Mouse (Mus musculus) urinary bladder, postnatal 25 days (tissue): ENCODE results near the gene Asdurf.
"Not testable (repeated sequence)": the region's sequence is repeated elsewhere in the genome, so short reads cannot be mapped to it uniquely, and the experiment has no call there.

Experiments
- DNase-seq: peaks from one replicate; pipeline ENCODE4 v3.0.0; 2022; ENCODE audit warnings: low spot score

The Asdurf gene

GRCm38 (mm10) chr1:53352327-53353261, at the start of gene Asdurf, which contains the start of the genes Gm28551 and Asnsd1:
Asdurf (minus strand) TSS chr1:53352619.
Gm28551 (minus strand) TSS chr1:53352667.
Asnsd1 (minus strand) TSS chr1:53352752.
- DNase-seq, result peak; percentile 96

GRCm38 (mm10) chr1:53393936-53394760, 41.7 kb upstream of the Asdurf start:
- DNase-seq, result not testable (repeated sequence)

GRCm38 (mm10) chr1:53388762-53389161, 36.3 kb upstream of the Asdurf start:
- no peak for DNase-seq

GRCm38 (mm10) chr1:53384085-53384688, 31.8 kb upstream of the Asdurf start:
- DNase-seq, result no peak

- no peak for DNase-seq
These were observed 25.3 kb upstream of the Asdurf start for GRCm38 (mm10) chr1:53377731-53378130.

- DNase-seq, result not testable (repeated sequence)
These were observed 23.5 kb upstream of the Asdurf start for GRCm38 (mm10) chr1:53375965-53376364.

- no peak for DNase-seq
These were observed 6.6 kb upstream of the Asdurf start for GRCm38 (mm10) chr1:53358988-53359387.

GRCm38 (mm10) chr1:53341071-53341470, 11.3 kb downstream of the Asdurf start:
- DNase-seq, result no peak

- DNase-seq, result not testable (repeated sequence)
These were observed 15.0 kb downstream of the Asdurf start for GRCm38 (mm10) chr1:53337403-53337802.

GRCm38 (mm10) chr1:53335465-53335864, 17.0 kb downstream of the Asdurf start:
- no peak for DNase-seq

GRCm38 (mm10) chr1:53333527-53333926, 18.9 kb downstream of the Asdurf start:
- not testable (repeated sequence) for DNase-seq

GRCm38 (mm10) chr1:53324827-53325494, 27.5 kb downstream of the Asdurf start:
- no peak for DNase-seq

GRCm38 (mm10) chr1:53324277-53324676, 28.1 kb downstream of the Asdurf start:
- DNase-seq, result no peak

GRCm38 (mm10) chr1:53323254-53323653, 29.2 kb downstream of the Asdurf start:
- DNase-seq, result no peak

- DNase-seq, result no peak
These were observed 30.6 kb downstream of the Asdurf start for GRCm38 (mm10) chr1:53321662-53322344.

- DNase-seq, result peak; percentile 81
These were observed 39.1 kb downstream of the Asdurf start, which contains the start of gene Osgepl1 for GRCm38 (mm10) chr1:53312989-53313967. Osgepl1 (plus strand) TSS chr1:53313624.

GRCm38 (mm10) chr1:53300506-53300905, 51.9 kb downstream of the Asdurf start:
- no peak for DNase-seq
